Mouse (Mus musculus): ENCODE results near the gene Crtc3. TPM values are rescaled to one million over a fixed set of nuclear protein-coding genes. Genes with fewer than 3 reads are reported as not detected.

The Crtc3 gene
- total and polyA plus RNA-seq, 3 experiments = 4.2 to 15.8 TPM; not detected in 1

DNA sequence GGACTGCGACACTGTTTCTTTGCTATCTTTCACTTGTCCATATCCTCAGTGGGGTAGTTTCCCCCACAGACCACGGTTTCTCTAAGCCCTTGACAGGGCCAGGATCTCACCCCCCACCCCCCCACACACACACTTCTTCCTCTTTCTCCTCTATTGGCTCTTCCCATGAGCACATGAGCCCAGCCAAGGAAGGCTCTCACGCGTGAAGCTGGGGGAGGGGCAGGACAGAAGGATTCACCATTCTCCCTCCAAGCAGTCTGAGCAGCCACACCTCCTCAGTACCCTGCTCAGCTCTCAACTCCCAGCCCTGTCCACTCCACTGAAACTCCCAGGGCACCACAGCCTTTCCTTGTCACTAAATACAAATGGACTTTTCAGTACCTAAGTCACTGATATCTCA is 47.2 kb downstream of the Crtc3 start (continued):
- TF ChIP-seq MYC (IDR thresholded peaks at IDR 0.05; ENCODE audit: low read depth, low read length) = peak; percentile 59; the same call in 1 of the 2 replicates
- no peak for TF ChIP-seq TBP (IDR thresholded peaks at IDR 0.05; ENCODE audit: low read depth, low read length)
- TF ChIP-seq MAX (IDR thresholded peaks at IDR 0.05; ENCODE audit: low read length) = no peak
- peak; percentile 66 for TF ChIP-seq MXI1 (IDR thresholded peaks at IDR 0.05; ENCODE audit: low read depth, low read length)
- no peak for TF ChIP-seq ZNF384 (IDR thresholded peaks at IDR 0.05; ENCODE audit: low read depth, low read length)
- TF ChIP-seq NELFE (IDR thresholded peaks at IDR 0.05; ENCODE audit: low read depth, low read length) = no peak
- no peak for TF ChIP-seq TAL1 (IDR thresholded peaks at IDR 0.05; ENCODE audit: low read length)

DNA sequence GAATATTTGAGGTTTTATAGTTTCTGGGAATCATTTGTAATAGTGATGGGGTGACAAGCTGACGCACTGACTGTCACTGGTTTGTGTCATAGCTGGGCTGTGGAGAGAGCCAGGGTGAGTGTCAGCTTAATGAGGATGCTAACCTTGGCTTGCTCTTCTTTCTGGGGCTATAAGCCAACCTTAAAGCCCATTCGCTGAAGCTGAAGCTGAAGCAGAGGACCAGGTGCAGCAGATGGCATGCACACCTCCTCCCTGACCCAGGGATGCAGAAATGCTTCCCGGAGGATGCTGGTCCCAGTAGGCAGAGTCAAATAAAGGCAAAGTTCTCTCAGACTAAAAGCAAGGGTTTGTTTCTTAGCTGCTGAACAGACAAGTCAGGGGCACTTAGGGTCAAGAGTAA is 48.7 kb downstream of the Crtc3 start:
- H3K9ac ChIP-seq (ENCODE audit: control insufficient read depth, low read depth, low read length, poor library complexity, severe bottlenecking) = no peak overlapping the region
- no peak for DNase-seq (ENCODE audit: low read depth, low spot score)
- H3K27me3 ChIP-seq (ENCODE audit: control insufficient read depth in 1 of 2, insufficient read depth in 2 of 2, low read length in 2 of 2) = no peaks in the 10 kb centered on the region
- H3K4me3 ChIP-seq (ENCODE audit: control insufficient read depth in 1 of 2, insufficient read depth in 1 of 2, low read depth in 2 of 2, low read length in 2 of 2) = no peak overlapping the region
- no peaks in the 10 kb centered on the region; the same call in 1 of the 2 replicates for H3K79me2 ChIP-seq (ENCODE audit: control insufficient read depth, insufficient read depth, low read length, poor library complexity)
- no peaks in the 10 kb centered on the region for H3K9me3 ChIP-seq (replicated peaks; ENCODE audit: insufficient read depth, low read length)
- H3K36me3 ChIP-seq (ENCODE audit: control insufficient read depth in 1 of 2, insufficient read depth in 2 of 2, low read length in 2 of 2) = peaks cover 0 to 51% of the 10 kb centered on the region in 2 experiments; a peak in 2 of 4 replicates
- H3K4me1 ChIP-seq (ENCODE audit: control insufficient read depth in 1 of 2, insufficient read depth in 2 of 2, low read length in 2 of 2) = peaks cover 31 to 58% of the 10 kb centered on the region in 2 experiments
- TF ChIP-seq GABPA (IDR thresholded peaks at IDR 0.05; ENCODE audit: low read depth, low read length) = no peak
- no peak for TF ChIP-seq ZNF384 (IDR thresholded peaks at IDR 0.05; ENCODE audit: low read depth, low read length)
- no peak for TF ChIP-seq TAL1 (IDR thresholded peaks at IDR 0.05; ENCODE audit: low read length)
- TF ChIP-seq KAT2A (conservative IDR thresholded peaks at IDR 0.05; ENCODE audit: low read depth, low read length) = no peak
- TF ChIP-seq ELF1 (IDR thresholded peaks at IDR 0.05; ENCODE audit: low read depth, low read length) = no peak
- TF ChIP-seq POLR2A (IDR thresholded peaks at IDR 0.05; ENCODE audit: control insufficient read depth in 1 of 2, insufficient read depth in 1 of 2, low read depth in 1 of 2, low read length in 2 of 2, poor library complexity in 1 of 2) = no peak
- TF ChIP-seq NELFE (IDR thresholded peaks at IDR 0.05; ENCODE audit: low read depth, low read length) = no peak
- no peak for TF ChIP-seq MAZ (IDR thresholded peaks at IDR 0.05; ENCODE audit: low read depth, low read length)
- no peak for TF ChIP-seq USF2 (IDR thresholded peaks at IDR 0.05; ENCODE audit: borderline replicate concordance in 1 of 2, insufficient read depth in 1 of 2, low read depth in 1 of 2, low read length in 2 of 2)
- TF ChIP-seq MAFK (IDR thresholded peaks at IDR 0.05; ENCODE audit: borderline replicate concordance, low read depth, low read length) = no peak
- no peak for TF ChIP-seq CHD1 (IDR thresholded peaks at IDR 0.05; ENCODE audit: low read depth, low read length)
- no peak for TF ChIP-seq GATA1 (IDR thresholded peaks at IDR 0.05; ENCODE audit: low read depth, low read length)
- TF ChIP-seq E2F4 (IDR thresholded peaks at IDR 0.05; ENCODE audit: borderline replicate concordance, low read depth, low read length) = no peak
- H3K27ac ChIP-seq (ENCODE audit: control insufficient read depth, low read depth, low read length) = no peak overlapping the region

DNA sequence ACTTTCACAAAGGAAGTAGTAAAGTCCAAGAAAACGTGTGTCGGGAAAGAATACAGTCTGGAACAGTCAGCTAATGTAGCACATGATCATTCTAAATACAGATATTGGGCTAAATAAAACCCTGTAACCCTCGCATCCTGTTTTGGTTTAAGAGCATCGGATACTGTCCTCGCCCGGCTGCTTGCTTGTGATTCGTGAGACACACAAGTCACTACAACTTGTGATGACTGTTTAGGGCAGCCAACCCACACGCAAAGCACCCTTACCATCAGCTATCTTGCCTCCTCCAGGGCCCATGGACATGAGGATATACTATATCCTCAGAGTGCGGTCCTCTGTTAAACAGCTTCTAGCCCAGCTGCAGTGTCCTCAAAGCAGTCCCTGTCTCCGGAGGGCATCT is 50.2 kb downstream of the Crtc3 start:
- Histone ChIP-seq H3K9ac (ENCODE audit: control insufficient read depth, low read depth, low read length, poor library complexity, severe bottlenecking) (no peak overlapping the region), H3K4me3 (ENCODE audit: control insufficient read depth in 1 of 2, insufficient read depth in 1 of 2, low read depth in 2 of 2, low read length in 2 of 2) (no peak overlapping the region), H3K9me3 (replicated peaks; ENCODE audit: insufficient read depth, low read length) (no peaks in the 10 kb centered on the region), H3K27me3 (ENCODE audit: control insufficient read depth in 1 of 2, insufficient read depth in 2 of 2, low read length in 2 of 2) (no peaks in the 10 kb centered on the region), H3K4me1 (ENCODE audit: control insufficient read depth in 1 of 2, insufficient read depth in 2 of 2, low read length in 2 of 2) (peaks cover 31 to 58% of the 10 kb centered on the region in 2 experiments), H3K79me2 (ENCODE audit: control insufficient read depth, insufficient read depth, low read length, poor library complexity) (no peaks in the 10 kb centered on the region), H3K36me3 (ENCODE audit: control insufficient read depth in 1 of 2, insufficient read depth in 2 of 2, low read length in 2 of 2) (peaks cover 0 to 57% of the 10 kb centered on the region in 2 experiments; a peak in 2 of 4 replicates), H3K27ac (ENCODE audit: control insufficient read depth, low read depth, low read length) (no peak overlapping the region)
- DNase-seq (ENCODE audit: low read depth, low spot score) = no peak
- TF ChIP-seq HCFC1 (IDR thresholded peaks at IDR 0.05; ENCODE audit: low read depth, low read length) = no peak
- TF ChIP-seq ZKSCAN1 (IDR thresholded peaks at IDR 0.05; ENCODE audit: low read depth, low read length) = no peak
- no peak for TF ChIP-seq CHD2 (IDR thresholded peaks at IDR 0.05; ENCODE audit: low read length)
- no peak for TF ChIP-seq MXI1 (IDR thresholded peaks at IDR 0.05; ENCODE audit: low read depth, low read length)
